Mouse (Mus musculus) urinary bladder, adult 18-20 months (tissue): ENCODE results near the gene Grik3.

Experiments
- DNase-seq, 2 experiments: peaks; one replicate each; pipeline ENCODE4 v3.0.0; 2022; ENCODE audit warnings: low spot score in 2 of 2, mixed read lengths in 2 of 2

Grik3 gene

DNA sequence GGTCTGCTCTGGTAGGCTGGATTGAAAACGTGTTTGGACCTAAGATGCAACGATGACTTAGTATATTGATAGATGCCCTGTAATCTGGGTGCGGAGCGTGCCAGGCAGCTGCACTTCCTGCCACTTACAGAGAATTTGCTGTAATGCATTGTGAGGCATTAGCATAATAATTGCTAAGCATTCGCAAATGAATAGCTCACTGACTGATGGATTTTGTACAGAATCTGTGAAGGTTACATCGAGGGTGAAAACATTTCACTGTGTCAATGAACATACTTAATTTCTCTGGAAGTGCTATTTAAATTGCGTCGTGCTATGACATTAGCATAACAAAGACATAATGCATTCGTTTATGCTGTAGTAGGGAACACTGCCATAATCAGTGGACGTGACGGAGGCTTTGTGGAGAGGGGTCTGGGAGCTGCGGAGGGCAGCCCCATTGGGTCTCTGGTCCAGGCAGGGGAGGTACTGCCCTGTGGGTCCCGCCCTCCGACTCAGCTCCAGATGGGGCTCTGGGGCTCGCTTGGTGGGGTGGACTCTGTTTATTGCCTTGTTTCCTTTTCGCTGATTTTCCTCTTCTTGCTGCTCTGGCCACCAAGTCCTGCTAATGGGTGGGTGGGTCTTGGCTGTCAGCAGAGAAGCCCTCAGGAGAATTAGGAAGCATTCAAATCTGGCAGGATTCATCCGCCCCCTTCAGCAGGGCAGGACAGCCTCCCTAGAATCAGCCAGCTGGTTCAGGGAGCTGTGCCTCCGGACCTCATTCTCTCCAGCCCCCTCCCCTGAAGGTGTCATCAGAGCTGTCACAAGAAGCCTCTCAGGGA, 54.7 kb downstream of the Grik3 start:
- DNase-seq = no peak

DNA sequence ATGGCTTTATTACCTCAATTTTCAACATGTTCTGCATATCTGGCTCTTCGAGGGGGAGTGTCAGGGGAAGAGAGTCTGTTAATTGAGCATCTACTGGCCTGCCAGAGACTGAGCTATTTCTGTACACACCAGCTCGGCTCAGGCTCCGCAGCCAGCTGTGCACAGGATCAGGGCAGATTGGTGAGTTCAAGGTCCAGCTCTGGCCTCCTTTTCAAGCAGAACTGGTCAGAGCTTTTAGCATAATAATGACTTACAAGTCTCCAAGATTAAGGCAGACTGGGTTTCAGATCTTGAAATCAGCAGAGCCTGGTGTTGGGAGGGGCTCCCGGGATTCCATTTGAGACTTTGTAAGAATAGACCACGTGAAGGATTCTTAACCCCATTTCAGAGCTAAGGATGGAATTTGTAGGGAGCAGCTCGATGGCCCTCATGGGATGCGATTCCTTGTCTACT, 55.3 kb downstream of the Grik3 start:
- no peak for DNase-seq

DNA sequence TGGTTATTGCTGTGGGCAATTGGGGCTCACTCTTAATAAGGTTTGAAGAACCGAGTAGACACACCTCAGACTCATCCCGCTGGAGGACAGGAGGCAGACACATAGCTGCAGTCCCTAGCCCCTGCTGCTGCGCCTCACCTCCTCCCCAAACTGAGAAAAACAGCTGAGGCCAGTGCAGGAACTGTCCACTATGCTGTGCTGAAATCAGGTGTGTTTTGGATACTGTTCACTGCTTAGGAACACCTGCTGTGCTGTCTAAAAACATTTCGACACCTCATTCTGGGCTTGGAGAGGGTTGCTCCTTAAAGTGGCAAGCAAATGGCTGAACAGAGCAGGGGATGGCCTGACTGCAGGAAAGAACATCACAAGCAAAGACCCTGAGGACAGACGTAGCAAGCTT, 57.7 kb downstream of the Grik3 start:
- DNase-seq = no peak

DNA sequence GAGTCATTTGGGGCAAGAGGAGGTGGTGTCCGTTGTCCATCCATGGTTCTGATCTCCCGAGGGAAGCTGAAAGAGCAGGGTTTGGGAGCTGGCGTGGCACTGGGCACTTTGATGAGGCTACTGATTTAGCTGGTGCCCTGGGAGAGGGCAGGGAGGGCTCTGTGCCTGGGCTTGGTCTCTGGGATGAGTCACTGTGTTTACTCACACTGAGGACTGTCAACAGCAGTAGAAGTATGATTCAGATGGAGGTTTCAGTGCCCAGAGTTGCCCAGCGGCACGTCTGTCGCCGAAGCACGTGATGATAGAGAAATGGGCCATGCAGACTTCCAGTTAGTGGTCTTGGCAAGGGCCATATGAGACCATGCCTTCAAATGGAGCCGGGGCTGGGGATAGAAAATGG, 63.3 kb downstream of the Grik3 start:
- peak in 1 of 2 experiments; percentile 22 for DNase-seq

DNA sequence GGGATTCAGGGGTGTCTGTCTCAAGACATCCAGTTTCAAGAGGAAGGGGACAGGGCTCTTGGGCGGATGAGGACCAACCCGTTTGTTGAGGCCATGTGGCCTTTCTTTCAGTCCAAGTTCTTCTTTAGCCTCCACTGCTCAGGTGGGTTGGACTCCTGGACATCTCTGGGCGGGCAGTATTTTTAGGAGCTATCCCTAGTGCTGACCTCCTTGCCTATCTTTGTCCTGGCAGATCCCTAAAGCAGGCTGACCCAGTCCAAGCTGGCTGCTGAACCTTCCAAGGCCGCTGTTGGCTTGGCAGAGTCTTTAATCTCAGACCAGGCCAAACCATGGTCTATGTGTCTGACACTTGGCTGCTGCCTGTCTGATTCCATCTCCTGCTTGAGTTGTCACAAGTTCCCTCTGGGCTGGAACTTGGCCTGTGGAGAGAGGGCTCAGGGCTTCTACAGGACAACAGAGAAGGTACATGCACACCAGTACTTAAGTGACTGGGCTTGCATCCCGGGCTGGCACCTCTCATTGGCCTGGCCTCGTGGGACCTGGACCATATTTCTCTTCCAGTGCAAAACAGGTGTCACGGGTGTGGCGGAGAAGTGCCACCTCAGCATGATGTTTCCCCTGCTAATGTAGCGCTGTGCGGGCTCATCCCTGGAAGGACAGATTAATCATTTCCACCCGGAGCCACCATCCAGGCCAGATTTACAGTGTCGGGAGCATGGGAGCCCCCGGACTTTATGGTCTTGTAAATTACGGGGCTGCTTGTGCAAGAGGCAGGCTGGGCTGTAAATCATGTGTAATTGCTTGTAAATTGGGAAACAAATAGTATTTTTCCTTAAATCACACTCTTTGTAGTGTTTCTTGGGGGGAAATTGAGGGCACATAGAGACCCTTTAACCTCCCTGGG, 66.2 kb downstream of the Grik3 start:
- DNase-seq = no peak

DNA sequence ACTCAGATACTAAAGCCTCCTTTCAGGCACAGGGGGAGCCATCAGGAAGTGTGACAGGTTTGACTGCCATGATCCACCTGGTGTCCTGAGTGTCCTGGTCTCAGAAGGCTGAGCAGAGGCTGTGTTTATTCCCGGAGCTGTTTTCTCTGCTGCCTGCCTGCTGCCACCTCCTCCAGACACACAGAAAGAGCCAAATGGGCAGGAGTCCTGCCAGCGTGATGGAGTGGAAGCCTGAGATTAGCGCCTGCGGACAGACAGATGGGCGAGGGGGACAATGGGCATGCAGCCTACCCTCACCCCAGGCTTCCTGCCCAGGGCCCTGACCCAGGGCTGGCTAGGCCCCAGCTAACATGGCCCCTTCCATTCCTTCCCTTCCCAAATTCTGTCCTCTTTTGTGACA, 69.1 kb downstream of the Grik3 start:
- no peak for DNase-seq

DNA sequence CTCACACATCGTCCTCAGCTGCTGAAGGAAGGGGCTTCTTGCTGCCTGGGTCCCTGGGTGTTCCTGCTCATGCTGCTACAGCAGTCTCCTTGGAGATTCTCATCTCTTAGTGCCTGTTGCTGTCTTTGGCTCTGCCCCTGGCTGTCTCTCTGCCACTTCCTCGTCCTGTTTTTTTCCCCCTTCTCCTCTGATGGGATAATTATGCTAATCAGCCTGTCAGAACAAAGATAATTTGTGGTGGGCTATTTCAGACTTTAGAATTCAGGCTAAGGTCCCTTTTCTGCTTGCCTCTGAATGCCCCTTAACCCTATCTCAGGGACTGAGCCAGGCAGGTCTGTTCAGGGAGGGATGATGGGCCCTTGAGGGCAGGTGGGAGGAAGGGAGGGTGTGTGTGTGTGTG, 70.3 kb downstream of the Grik3 start:
- DNase-seq = no peak

DNA sequence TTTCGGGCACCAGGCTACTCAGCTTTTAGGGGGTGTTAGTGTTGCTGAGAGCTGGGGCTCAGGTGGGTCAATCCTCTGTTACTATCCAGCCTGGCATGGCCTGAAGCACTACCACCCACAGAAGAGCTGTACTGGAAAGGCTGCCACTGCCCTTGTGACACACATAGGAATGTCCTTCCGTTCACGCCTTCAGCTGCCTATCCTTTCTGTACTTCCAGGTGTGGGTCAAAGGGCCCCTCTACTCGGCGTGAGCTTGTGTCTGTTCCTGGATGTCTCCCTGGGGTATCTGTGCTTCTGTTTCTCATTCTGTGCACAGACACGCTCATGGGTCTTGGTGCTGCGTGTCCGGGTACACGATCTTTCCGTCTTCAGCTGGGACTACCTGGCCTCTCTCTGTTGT, 73.1 kb downstream of the Grik3 start:
- no peak for DNase-seq

DNA sequence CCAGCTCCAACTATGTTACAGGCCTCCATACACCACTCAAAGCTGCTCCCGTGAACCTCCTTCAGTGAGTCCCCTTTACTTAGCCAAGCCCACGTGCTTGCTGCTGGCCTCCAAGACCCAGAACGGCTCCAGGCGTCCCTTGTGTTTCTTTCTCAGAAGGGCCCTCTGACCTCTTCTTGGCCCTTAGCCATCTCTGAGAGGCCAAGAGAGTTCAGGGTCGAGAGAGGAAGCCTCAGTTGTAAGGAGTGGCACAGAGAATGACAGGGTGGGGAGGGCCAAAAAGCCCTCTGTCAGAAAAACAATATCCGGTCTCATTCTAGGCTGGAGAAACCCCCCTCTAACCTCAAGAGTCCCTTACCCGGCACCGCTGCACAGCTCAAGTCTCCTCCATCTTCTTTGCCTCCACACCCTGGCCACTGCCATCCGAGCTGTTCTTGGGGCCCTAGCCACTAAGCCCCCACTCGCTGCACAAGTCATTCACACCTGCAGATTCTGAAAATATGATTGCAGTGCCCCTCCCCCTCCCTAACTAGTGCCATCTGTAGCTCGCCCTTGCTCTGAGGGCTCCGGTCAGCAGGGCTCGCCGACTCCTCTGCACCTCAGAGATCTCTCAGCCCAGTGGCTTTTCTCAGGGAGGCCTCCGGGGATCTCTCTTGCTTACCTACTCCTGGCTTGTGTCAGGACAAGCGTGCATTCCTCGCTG, 73.7 kb downstream of the Grik3 start:
- no peak for DNase-seq

DNA sequence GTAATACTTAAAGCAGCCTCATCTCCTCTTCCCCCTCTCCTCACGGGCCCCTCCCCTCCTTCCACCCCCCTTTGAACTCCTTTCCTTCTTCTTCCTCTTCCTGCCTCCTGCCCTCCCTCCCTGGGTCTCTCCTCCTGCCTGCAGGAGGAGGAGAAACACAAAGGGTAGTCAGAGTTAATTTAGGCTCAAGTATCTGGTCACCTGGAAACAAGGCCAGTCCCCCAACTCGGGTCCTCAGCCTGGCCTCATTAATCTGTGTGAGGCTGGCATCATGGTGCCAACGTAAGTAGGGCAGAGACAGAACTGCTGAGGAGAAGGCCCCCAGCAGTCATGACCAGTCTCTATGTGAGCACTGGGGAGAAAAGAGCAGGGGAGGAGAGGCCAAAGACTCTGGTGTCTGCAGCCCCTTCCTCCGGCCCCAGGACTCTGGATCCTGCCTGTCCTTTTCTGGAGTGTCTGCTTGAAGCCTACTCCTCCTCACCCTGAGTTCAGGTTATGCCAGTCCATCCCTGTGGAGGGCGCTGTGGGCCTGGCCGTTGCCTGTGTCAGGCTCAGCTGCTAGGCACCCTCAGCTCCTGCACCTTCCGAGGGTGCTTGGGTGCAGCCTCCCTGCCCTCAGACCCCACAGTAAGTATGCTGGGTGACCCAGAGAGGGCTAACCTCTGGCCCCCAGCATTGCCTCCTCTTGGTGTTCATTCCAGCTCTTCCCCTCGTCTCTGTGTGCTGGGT, 75.4 kb downstream of the Grik3 start:
- no peak for DNase-seq

DNA sequence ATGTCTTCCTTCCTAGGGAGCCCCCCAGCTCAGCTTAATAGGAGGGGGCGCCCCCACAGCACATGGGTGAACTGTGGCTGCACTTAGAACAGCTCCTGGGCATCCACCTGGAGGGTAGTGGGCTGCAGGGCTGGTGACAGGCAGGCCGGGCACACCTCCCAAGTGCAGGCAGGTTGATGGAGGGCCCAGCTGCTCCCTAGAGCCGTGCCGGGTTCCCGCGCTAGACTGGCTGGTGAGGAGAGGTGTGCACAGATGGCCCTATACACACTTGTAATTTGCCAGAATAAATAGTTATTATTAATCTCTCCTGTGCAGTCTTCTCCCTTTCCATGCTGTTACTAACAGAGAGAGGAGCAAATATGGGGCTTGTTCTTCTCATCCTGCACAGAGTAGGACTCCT, 77.7 kb downstream of the Grik3 start:
- no peak for DNase-seq

DNA sequence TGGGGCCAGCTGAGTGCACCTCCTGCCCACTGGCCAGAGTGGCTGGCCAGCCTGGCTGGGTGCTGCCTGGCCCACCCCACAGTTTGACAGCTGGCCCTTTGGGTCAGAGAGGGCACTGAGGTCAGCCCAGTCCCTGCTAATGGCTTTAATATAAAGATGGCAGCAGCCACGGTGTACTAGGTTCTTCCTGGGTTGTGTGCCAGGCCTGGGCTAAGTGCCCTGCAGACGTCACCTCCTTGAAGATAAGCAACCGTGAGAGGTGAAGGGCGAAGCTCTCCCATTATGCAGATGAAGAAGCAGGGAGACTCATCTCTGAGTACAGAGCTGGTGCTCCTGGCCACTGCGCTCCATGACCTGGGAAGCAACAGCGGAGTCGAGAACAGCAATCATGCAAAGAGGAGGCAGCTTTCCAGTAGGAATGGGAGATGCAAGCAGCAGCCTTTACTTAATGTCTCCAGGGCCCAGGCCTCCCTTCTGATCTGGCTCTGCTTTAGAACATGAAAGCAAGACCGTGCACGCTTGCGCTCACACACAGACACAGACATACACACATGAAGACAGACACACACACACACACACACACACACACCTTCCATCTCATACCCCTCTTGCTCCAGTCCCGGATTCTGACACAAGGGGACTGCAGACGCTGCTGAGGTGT, 81.3 kb downstream of the Grik3 start:
- DNase-seq = no peak

DNA sequence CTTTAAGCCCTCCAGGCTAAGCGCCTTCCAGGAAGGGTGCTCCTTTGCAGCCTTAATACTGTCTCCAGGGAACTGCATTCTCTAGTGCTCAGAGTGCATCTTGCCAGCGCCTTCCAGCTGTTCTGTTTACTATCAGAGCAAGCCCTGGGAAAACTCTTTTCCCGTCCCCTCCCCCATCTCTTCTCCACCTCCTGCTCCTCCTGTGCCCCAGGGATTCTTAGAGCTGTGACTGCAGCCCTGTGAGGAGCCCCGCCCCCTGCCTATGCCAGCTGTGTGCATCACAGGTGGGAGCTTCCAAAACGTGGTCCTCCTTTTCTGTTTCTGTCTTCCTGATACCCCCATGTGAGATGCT, 81.8 kb downstream of the Grik3 start:
- no peak for DNase-seq

DNA sequence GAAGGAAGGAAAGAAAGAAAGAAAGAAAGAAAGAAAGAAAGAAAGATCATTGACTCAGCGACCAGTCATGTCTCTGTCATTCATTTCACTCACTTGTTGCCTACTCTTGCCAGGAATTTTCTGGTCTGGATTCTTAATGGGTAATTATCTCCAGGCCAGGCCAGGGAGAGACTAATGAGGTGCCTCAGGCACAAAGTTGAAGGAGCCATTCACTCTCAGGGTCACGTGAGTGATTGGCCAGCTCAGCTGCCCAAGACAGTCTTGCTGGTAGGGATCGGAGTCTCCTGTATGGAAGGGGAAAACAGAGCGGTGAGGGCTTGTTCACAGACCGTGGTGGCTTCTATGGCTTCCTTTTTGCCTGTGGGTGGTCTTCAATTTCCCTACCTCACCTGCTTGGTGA, 82.5 kb downstream of the Grik3 start:
- no peak for DNase-seq

DNA sequence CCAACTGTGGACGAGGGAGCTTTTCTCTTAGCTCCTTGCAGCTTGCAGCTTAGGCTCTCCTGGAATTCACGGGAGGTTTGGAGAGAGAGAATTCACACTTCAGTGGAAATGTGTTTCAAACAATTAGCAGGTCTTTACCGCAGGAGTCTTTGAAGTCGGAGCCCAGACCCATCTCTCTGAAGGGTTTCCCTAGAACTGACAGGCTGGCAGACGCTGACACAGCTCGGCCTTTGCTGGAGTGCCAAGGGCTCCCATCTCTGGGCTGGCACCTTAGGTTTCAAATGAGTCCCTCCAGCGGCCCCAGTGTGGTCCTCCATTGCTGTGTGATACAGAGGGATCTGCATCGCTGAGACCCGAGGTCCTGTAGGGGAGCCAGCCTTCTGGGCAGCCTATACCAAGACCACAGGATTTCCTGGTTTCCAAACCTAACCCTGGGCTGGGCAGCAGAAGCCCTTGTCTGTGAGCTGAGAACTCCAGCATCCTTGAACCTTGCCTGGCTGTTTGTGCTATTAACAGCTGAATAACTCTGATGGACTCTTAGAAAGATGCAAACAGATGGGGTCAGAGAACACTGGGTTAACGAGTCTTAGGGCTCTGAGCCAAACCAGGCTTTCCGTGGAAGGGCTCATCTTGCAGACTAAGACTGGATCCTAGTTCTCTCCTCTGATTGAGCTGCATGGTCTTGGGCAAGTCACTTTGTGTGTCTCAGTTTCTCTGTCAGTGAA, 83.6 kb downstream of the Grik3 start:
- DNase-seq = no peak

DNA sequence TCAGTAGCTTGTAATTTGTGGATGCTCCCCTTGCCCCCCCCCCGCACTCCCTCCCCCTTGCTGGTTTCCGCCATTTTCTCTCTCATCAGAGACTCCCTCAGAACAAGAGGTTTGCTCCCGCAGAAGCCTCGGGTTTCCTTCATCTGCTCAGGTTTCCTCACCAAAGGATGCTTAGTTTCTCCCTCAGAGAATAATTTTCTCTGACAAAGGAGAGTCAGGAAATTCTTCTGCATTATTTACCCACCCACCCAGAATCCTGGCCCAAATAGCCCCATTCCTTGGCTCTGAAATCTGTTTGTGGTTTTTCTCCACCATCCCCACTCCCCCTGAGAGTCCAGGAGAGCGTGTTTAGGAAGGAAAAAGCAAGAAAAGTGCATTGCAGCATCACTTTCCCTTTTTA, 89.8 kb downstream of the Grik3 start:
- DNase-seq = no peak

DNA sequence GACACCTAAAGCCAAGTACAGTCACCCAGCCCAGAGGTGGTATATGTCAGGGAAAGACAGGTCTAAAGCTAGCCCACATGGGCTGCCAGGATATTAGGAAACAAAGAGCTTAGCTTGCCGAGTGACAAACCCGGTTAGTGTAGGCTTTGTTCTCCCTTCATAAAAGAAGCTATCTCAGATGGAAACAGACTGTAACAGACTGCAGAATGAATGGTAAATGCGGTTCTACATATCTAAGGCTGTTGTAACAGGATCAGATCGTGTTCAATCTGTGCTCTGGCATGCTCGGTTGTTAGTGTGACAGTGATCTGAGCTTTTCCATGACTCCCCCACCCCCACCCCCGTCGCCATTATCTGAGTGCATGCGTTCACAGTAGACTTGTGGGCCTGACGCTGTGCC, 92.8 kb downstream of the Grik3 start:
- no peak for DNase-seq

DNA sequence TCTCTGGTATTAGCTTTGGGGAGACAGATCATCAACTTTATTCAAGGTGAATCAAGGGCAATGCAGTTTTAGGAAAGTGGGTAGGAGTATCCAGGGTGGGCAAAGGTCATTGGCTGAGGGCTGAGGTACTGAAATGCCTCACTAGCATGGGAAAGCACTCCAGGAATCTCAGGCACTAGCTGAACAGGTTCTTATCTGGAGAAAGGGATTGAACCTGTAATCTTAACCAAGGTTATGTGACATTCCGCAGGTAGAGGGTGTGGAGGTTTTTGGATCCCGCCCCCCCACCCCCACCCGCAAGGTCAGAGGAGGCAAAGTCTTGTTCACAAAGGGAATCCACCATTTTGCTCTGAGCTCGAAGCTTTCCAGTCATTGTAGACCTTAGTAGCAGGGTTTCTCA, 93.4 kb downstream of the Grik3 start:
- no peak for DNase-seq

DNA sequence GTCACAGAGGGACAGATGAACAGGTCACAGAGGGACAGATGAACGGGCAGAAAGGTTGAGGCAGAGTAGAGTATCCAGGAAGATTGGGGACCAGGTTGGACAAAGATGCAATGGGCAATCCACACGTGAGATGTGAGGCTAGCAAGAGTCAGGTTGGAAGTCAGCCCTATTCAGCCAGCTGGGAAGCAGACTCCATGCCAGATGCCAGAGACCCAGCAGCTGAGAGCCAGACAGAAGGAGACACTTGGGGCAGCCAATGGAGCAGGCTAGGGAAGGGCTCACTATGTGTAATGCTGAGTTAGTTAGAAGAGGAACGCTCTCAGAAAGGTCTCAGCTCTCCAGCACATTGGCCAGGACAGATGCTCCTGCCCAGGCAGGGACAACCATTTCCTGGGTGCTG, 94.2 kb downstream of the Grik3 start:
- DNase-seq = no peak

DNA sequence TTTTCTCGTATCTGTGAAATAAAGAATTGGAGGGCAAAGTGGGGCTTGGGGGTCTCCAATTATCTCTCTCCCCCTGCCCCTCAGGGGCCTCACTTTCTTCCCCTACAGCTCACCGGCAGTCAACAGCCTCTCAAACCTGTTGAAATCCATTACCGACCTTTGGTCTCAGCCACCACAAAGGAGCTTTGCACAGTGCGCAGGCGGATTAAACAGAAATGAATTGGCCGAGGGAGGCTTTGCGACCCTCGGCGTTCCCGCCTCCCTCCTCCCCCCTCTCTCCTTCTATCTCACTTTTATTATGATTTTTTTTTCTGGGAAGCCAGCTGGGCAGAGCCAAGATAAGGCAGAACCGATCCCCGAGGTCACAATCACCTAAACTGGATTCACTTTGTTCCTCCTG, 97.1 kb downstream of the Grik3 start:
- no peak for DNase-seq
